Comparison of ENCODE assay signal across 8 mouse cellular contexts in genomic region chr10:82690494-82690893, GRCm38 (mm10). TPM values are rescaled to one million over a fixed set of nuclear protein-coding genes. Genes with fewer than 3 reads are reported as not detected.
DNase-seq lines count a peak whose midpoint lies in the region; ATAC-seq and TF ChIP-seq lines count a peak whose summit lies in the region.

Glt8d2 (minus strand) TSS chr10:82690650.

- peak within 1 kb of the TSS; percentile 48 for H3K4me2 ChIP-seq in limb, embryonic 15.5 days
- H3K4me2 ChIP-seq in midbrain, embryonic 16.5 days (ENCODE audit: low read length) = peak within 1 kb of the TSS; percentile 47

- 2% methylated on average over 14 of the region's 14 CpGs for WGBS in limb, embryonic 15.5 days
- WGBS in midbrain, embryonic 16.5 days = 4% methylated on average over 14 of the region's 14 CpGs

- no peaks in the 10 kb centered on the region for H3K9me3 ChIP-seq in ES-E14 (ENCODE audit: control insufficient read depth, insufficient read depth, low read depth, low read length)
- no peaks in the 10 kb centered on the region for H3K9me3 ChIP-seq in limb, embryonic 15.5 days
- H3K9me3 ChIP-seq in midbrain, embryonic 16.5 days (replicated peaks; ENCODE audit: control insufficient read depth, low read length, poor library complexity, severe bottlenecking) = no peaks in the 10 kb centered on the region

- H3K4me3 ChIP-seq in ES-E14 (ENCODE audit: insufficient read depth in 1 of 2, low read depth in 1 of 2, low read length in 2 of 2, poor library complexity in 1 of 2, severe bottlenecking in 1 of 2) = peak within 1 kb of the TSS in 1 of 2 experiments; percentile 43; a peak in 1 of 4 replicates
- H3K4me3 ChIP-seq in limb, embryonic 15.5 days = peak within 1 kb of the TSS; percentile 33
- H3K4me3 ChIP-seq in midbrain, embryonic 16.5 days (ENCODE audit: low read depth, low read length) = peak within 1 kb of the TSS; percentile 18

- peak; percentile 93 for ATAC-seq in limb, embryonic 15.5 days (ENCODE audit: insufficient number of reproducible peaks, low FRiP score, low TSS enrichment, low read depth)
- ATAC-seq in midbrain, embryonic 16.5 days = no peak
- no peak for ATAC-seq in monocyte, adult 5-6 weeks (replicated peaks; ENCODE audit: insufficient number of reproducible peaks, low FRiP score, low TSS enrichment, poor library complexity, severe bottlenecking)

- H3K4me1 ChIP-seq in ES-E14 (ENCODE audit: control insufficient read depth in 2 of 2, insufficient read depth in 2 of 2, low read length in 2 of 2, poor library complexity in 1 of 2) = no peaks in the 10 kb centered on the region
- H3K4me1 ChIP-seq in limb, embryonic 15.5 days = peaks cover 26% of the 10 kb centered on the region
- peaks cover 4% of the 10 kb centered on the region for H3K4me1 ChIP-seq in midbrain, embryonic 16.5 days (ENCODE audit: control insufficient read depth, insufficient read depth, low read length)

- no peak within 1 kb of the TSS for H3K27ac ChIP-seq in ES-E14 (ENCODE audit: insufficient read depth, low read depth, low read length, poor library complexity, severe bottlenecking)
- H3K27ac ChIP-seq in limb, embryonic 15.5 days = peak within 1 kb of the TSS; percentile 93
- no peak within 1 kb of the TSS for H3K27ac ChIP-seq in midbrain, embryonic 16.5 days (ENCODE audit: low read length)

- no peak for DNase-seq in ES-E14 (ENCODE audit: low read depth, low spot score)
- peak; percentile 89 for DNase-seq in embryo, embryonic 11 days
- DNase-seq in gastrocnemius, postnatal 36 days = peak; percentile 65 to 71
- DNase-seq in hindlimb bud, embryonic 11.5 days (ENCODE audit: extremely low spot score, low read depth, low spot score) = peak; percentile 62
- DNase-seq in testis, postnatal 14 days (ENCODE audit: low spot score) = peak; percentile 59

- H3K27me3 ChIP-seq in limb, embryonic 15.5 days = no peaks in the 10 kb centered on the region
- no peaks in the 10 kb centered on the region for H3K27me3 ChIP-seq in midbrain, embryonic 16.5 days (ENCODE audit: control insufficient read depth, insufficient read depth, low read depth, low read length)

- intact Hi-C loops in gastrocnemius, postnatal 36 days (cut with DNase I) = no loop called here

- H3K9ac ChIP-seq in ES-E14 (ENCODE audit: insufficient read depth, low read depth, low read length, poor library complexity, severe bottlenecking) = 0 out of 2 replicates have a peak within 1 kb of the TSS, but pooled peaks have one; percentile 8
- H3K9ac ChIP-seq in limb, embryonic 15.5 days = peak within 1 kb of the TSS; percentile 26; the same call in 1 of the 2 replicates
- H3K9ac ChIP-seq in midbrain, embryonic 16.5 days (ENCODE audit: low read depth, low read length) = peak within 1 kb of the TSS; percentile 44; the same call in 1 of the 2 replicates

- in situ Hi-C loops in ES-E14 (cut with MboI; ENCODE audit: low sequenced_read_pairs in 2 of 2, unreplicated experiment in 2 of 2) = no loop called here

- no peaks in the 10 kb centered on the region for H3K36me3 ChIP-seq in ES-E14 (ENCODE audit: control insufficient read depth, insufficient read depth, low read length, poor library complexity, severe bottlenecking)
- H3K36me3 ChIP-seq in limb, embryonic 15.5 days = no peaks in the 10 kb centered on the region
- H3K36me3 ChIP-seq in midbrain, embryonic 16.5 days (ENCODE audit: control insufficient read depth, insufficient read depth, low read length) = no peaks in the 10 kb centered on the region

TF ChIP-seq in ES-E14, 5 proteins besides CTCF, POLR2A, EP300 and RAD21:
- TF ChIP-seq MAFK (IDR thresholded peaks at IDR 0.05; ENCODE audit: insufficient read depth, low read depth, low read length) (no peak), CHD2 (IDR thresholded peaks at IDR 0.05; ENCODE audit: low read depth, low read length) (0 out of 2 replicates have a peak, but pooled peaks have one; percentile 15)

RNA-seq across cellular contexts. Expression of gene Glt8d2, which starts in this region (rescaled TPM):
- total RNA-seq in ES-E14 (2012; rRNA removed) = 0.48 and 0.62 TPM in 2 replicates
- 1 to 10 TPM; 1.7 to 2.8 TPM for total RNA-seq in gastrocnemius, postnatal 36 days (2021)
- 23.6 and 24.7 TPM in 2 replicates for polyA plus RNA-seq in limb, embryonic 15.5 days (2015; fragmentation: Nextera tagmentation; extraction: Ambion mirVana)
- polyA plus RNA-seq in midbrain, embryonic 16.5 days (2015; fragmentation: Nextera tagmentation; extraction: Ambion mirVana) = 0.63 and 0.68 TPM in 2 replicates
- 1.2 TPM in 1 of 3 replicates, not detected in the others for total RNA-seq in monocyte, adult 5-6 weeks (2017)

Comparison
In these comparisons a context has a peak if more than half of its experiments do, and no peak if none do; other contexts are left out.
1. RNA of gene Glt8d2 (polyA plus RNA-seq): 23.6 to 24.7 TPM in limb, embryonic 15.5 days; 0.63 to 0.68 TPM in midbrain, embryonic 16.5 days; every median in the first group is over 10 times any median in the second.
2. Peak in every context shown above with its lines, with median percentiles within 50 percentile points of each other: H3K9ac ChIP-seq.